Mouse (Mus musculus) 3T3-L1 (cell line): ENCODE measurements around the gene Rpp25l.

Experiments
- DNase-seq: peaks from one replicate; pipeline ENCODE4 v3.0.0-alpha.2; 2015; ENCODE audit warnings: low read depth, low spot score

The Rpp25l gene

DNA sequence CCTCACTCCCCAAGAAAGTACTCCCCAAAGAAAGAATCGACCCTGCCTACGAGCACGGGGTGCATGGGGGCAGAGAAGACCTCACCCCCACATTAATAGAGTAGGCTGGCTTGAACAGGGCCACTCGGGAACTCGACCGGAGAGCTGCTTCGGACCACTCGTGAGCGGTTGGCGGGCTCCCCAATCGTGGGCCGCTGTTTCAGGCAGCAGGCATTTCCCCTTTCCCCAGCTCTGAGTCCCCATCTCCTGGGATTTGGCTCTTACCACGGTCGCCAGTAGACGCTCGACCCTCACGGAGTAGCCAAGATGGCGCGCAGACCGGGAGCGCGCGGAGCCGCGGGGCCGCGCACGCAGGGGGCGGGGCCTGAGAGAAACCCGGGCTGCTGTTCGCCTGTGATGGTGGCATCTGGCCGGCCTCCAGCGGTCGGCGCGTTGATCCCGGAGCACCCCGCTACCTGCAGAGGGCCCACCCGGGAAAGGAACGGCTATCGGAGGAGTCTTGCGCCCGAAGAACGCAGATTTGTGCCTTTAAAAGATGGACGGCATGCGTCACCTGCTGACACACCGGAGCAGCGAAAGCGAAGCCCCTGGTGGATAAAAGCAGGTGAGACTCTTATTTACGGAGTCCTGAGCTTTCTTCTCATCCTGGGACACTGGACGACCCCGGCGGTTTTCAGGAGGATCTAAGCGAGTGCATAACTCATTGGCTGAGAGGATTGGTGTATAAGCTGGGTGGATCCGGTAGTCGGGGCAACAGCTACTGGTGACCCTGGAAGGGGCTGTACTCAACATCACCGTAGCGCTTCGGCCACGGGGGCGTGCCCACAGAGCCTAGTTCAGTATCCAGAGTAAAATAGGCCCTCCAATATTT lies at the start of gene Rpp25l:
Gene Rpp25l (minus strand): TSS at position 338 of the 871 bp plus-strand sequence.
- DNase-seq, result peak; percentile 77

DNA sequence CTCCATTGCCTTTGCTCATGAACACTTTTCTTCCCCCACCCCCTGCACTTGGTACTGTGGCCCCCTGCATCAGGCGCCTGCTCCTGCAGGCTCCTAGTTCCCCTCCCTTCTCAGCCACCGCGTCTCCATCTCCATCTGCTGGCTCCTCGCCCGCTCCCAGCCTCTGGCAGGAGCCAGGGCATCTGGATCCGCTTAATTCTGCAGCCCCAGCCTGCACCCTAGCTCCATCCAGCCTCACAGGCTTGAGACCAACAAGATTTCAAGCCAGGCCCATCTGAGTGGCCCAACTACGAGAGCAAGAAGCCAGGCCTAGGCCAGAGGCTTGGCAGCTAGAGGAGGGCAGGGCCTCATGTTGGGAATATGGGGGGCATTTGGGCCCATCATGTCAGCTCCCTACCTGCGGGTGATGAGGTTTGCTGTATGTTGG lies 49.4 kb upstream of the Rpp25l start:
- peak; percentile 90 for DNase-seq

DNA sequence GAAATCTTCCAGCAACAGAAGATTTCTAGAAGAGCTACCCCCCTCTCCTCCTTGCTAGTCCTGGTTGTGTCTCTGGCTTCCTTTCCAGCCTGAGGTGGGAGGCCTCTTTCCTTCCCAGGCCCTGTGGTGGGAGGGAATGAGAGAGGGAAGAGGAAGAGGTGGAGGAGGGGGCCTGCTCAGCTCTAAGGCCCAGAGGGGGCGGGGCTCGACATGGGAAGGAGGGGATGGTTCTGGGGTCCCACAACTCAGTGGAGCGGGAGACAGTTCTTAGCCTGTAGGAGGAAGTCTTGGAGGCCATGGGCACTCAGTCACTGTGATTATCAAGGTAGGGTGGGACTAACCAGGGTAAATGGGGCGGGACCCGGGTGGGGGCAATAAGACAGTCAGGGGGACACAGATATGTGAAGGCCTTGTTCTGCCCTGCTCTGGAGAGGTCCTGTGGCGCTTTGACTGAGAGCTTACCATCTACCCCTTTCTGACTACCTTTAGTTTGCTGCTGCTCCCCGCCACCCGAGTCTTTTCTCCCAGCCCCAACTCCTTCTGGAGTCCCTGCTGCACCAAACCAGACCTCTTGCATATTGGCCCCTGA lies 48.9 kb upstream of the Rpp25l start:
- DNase-seq, result peak; percentile 66

DNA sequence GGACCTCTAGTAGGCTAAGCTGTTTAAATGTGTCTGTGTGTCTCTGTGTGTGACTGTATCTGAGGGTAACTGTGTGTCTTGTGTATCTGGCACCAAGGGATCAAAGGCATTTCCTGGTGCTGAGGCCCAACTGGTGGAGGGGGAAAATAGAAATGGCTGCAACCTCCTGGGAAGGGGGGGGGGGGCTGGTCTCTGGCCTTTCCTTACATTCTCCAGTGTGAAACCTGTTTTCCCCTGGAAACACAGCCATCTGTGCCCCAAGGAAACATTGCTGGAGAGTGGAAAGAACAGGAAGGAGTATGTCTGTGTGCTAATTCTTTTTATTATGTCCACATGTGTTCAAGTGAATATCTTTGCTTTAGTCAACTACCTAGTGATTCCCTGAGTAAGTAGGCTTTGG lies 48.3 kb upstream of the Rpp25l start:
- peak; percentile 54 for DNase-seq

DNA sequence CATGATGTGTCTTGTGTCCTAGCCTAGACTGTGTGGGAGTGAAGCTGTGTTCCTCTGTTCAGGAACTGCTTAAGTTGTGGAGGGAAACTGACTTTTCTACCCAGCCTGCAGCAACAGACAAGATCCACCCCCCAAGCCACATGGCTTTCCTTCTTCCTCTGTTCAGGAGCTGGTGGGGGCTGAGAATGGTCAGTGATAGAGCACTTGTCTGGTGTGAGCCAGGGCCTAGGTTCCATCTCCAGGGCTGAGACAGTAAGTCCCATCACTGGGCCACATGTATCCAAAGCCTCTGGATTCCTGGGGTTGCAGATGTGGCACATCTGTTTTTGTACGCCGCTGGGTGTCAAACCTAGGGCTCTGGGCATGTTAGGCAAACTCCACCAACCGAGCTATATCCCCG lies 47.6 kb upstream of the Rpp25l start:
- DNase-seq, result no peak

DNA sequence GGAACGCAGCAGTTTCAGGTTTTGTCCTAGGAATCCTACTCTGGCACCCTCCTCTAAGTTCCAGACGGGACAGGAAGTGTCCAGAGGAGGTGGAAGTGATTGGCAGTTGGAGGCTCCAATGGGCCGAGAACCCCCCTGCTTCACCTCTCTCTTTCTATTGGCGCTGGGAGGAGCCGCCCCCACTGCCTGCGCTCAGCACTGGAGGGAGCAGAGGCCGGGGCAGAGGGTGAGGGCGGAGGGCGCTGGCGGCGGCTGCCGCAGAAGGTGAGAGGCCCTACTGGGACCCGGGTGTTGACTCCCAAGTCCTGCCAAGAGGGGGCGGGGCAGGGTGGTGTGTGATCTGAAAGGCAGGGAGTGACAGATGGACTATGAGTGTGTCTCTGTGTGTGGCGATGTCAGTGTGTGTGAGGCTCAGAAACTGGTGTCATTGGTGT lies 47.0 kb upstream of the Rpp25l start:
- DNase-seq, result peak; percentile 96

DNA sequence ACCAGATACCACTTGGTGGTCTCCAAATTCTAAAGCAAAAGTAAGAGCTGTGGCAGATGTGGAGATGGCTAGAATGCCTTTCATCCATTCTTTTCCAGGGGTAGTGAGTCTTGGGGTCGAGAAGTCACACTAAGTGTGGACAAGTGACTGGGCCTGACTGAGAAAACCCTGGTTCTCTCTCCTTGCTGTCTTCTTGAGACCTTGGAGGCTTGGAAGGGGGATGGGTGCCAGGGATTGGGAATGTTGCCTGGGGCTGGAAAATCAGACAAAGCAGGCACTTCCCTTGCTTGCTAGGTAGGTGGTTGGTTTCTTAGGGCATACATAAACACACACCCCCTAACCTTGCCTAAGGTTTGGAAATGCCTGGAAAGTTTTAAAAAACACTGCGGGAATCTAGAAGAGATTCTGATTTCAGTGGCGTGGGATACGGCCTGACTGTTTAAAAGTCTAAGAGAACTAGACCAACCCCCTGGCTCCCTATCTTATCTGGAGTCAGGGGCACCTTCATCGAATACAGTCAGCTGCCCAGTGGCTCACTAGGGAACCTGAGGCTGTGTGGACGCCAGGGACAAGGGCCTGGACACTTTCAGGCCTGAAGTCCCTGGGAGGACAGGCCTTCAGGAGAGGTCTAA lies 46.4 kb upstream of the Rpp25l start:
- peak; percentile 15 for DNase-seq

DNA sequence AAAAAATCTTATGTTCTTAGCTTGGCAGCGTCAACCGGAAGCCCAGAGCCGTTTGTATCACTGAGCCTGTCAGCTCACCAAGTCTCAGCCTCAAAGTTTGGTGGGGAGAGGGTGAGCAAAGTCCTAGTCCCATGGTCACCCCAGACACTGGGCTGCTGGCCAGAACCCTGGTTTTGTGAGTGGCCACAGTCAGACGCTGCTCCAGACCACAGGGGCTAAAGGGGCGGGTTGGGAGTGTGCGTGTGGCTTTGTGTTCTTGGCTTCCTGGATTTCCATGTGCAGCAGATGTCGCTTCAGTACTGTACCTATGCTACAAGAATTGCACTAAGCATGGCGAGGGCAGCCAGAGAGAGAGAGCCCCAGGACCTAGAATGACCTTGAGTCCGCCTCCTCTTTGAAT lies 45.9 kb upstream of the Rpp25l start:
- DNase-seq, result peak; percentile 25

DNA sequence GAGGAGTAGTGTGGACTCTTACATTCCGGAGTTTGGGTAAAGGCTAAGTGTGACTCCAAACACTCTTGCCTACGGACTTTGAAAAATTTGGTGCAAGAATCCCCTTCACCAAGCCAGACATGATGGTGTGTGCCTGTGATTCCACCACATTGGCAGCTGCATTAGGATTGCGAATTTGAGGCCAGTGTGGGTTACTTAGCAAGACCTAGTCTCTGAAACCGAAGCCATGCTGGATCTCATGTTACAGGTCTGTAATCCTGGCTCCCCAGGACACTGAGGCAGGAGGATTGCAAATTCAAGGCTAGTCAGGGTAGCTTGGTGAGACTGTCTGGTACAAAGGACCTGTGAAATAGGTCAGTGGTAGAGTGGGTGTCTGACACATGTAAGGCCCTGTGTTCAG lies 45.4 kb upstream of the Rpp25l start:
- DNase-seq, result no peak

DNA sequence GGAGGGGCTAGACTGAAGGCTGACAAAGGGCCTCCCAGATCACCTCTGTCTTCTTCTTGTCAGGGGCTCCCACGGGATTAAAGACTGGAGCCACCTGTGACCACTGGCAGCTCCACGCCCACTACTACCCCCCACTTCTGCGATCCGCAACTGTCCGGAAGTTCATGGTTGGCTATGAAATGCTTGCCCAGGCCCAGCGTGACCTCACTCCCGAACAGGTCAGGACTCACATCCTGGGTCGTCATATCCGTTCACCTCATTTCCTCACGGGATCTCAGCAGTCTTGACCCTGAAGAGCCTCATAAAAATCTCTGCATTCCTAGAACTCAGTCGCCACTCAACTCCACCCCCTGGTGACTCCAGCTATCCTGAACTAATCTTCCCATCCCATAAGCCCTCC lies 44.7 kb upstream of the Rpp25l start:
- no peak for DNase-seq

DNA sequence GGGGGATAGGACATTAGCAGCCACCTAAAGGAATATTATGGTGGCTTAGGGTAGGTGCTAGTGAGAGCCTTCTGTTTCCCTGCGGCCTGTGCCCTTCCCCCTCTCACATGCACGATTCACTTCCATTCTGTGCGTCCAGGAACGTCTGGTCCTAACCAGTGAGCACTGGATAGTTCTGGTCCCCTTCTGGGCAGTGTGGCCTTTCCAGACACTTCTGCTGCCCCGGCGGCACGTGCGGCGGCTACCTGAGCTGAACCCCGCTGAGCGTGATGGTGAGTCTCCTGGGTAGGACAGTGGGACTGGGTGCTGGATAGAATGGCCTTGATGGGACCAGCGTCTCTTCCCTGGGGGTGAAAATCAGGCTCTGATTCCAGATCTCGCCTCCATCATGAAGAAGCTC lies 44.0 kb upstream of the Rpp25l start:
- no peak for DNase-seq

DNA sequence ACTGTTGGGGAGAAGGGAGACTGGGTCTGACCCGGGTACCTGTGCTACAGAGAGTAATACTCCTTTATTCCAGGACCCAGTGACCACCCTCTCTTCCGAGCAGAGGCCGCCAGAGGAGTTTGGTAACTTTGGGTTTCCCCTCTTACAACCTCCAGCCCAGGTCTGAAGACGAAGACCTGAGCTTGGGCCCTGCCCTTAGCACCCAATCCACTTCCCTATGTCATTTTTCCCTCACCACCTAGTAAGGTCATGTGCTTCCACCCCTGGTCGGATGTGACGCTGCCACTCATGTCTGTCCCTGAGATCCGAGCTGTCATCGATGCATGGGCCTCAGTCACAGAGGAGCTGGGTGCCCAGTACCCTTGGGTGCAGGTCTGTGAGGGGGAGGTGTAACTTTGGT lies 43.1 kb upstream of the Rpp25l start:
- no peak for DNase-seq

DNA sequence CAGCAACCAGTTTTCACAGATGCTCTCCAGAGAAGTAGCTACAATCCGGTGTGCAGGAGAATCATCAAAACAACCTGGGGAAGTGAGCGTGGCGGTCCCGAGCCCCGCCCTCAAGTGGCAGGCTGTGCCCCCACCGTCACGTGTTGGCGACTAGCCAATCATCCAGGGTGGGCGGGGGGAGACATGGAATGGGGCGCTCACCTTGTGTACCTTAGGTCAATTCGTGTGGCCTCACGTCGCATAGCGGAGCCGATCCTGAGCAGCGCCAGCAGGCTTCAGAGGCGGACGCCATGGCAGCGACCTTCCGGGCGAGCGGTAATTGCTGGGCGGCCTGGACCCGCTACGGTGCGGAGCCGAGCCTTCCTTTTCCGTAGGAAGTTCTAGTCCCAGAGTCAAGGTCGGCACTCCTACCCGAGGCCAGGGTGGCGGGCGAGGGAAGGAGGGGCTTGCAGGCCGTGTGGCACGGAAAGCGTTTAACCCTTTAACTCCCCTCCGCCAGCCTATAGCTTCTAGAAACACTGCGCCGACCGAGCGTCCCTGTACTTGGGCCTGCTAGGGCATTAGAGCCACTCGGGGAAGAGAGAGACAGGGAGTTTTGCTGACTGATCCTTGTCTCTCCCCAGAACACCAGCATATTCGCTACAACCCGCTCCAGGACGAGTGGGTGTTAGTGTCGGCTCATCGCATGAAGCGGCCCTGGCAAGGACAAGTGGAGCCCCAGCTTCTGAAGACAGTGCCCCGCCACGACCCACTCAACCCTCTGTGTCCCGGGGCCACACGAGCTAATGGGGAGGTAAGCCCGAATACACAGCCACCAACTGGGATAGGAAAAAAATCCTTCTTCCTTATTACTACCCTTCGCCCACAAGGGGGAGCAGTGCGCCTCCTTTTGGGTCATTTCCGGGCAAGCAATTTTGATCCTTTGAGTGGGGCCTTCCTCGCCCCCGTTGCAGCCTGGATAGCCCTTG lies 42.3 kb upstream of the Rpp25l start, which contains the start of gene Sigmar1:
Gene Sigmar1 (minus strand): TSS at position 820 of the 968 bp plus-strand sequence.
- DNase-seq, result peak; percentile 91

DNA sequence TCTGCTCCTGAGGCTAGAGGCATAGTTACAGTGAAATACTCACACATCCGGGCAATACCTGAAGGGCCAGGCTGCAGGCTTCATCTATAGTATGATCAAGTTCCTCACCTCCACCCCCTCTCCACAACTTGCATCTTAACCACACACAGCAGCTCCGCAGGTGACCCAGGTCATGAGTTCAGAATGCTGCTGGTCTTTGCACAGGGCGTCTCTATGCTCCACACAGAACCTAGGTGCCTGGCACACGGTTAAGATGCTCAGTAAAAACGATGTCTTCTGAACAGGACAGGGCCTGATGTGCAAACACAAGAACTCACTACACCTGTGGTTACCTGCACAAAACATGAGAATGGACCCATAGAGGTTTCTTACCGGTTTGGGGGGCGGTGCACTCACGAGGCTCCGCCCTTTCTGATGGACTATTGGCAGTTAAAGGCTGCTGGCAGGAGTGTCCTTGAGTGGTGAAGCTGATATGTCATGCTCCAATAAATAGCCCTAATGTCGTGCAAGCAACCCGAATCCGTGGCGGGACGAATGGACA lies 41.5 kb upstream of the Rpp25l start, which contains the start of gene Galt:
Gene Galt (plus strand): TSS at position 432 of the 541 bp plus-strand sequence.
- no peak for DNase-seq

DNA sequence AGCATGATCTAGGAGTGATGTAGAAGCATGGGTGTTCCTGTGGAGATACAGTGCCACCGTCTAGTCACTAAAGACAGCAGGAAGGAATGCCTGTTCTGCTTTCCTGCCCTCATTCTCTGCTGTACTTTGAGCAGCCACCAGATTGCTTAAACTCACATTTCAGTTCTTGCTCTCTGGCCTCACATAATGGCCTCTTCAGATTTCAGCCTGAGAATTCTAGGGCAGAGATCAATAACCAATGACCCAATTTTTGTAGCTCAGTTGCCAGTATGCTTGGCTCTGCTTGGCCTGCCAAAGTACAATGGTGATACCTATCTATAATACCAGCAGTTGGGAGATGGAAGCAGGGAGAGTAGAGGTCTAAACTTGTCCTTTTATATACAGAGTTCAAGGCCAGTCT lies 31.7 kb upstream of the Rpp25l start:
- DNase-seq, result no peak

DNA sequence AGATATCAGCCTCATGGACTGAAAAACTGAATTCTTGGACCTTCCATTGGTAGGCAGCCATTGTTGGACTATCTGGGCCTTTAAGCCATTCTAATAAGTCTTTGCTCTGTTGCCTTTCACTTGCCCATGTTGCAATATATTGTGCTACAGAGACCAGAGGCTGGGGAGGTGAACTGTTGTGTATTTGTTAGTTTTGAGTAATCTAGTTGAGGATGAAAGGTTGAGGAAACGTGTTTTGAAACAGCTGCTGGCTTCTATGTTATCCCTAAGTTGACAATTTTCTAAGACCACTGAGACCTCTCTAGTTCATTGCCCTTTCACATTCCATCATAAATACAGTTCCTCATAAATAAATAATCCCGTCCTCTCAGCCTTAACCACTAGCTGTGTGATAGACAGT lies 30.8 kb upstream of the Rpp25l start:
- no peak for DNase-seq

DNA sequence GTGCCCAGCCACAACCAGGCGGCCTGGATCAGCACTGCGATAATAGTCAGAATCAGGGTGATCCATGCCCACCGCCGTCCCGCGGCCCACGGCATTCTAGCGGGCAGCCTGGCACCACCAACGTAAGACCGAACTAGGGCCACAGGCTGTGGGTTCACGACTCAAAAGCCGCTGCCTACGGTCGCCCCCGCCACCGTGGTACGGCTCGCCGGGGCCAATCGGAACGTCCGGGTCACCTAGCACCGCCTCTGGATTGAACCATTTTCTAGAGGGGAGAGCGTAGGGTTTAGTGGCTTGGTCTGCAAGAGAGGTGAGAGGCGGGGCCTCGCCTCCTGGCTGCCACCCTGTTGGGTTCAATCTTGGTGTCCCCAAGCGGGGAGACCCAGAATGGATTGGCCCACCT lies 27.8 kb upstream of the Rpp25l start:
- peak; percentile 94 for DNase-seq

DNA sequence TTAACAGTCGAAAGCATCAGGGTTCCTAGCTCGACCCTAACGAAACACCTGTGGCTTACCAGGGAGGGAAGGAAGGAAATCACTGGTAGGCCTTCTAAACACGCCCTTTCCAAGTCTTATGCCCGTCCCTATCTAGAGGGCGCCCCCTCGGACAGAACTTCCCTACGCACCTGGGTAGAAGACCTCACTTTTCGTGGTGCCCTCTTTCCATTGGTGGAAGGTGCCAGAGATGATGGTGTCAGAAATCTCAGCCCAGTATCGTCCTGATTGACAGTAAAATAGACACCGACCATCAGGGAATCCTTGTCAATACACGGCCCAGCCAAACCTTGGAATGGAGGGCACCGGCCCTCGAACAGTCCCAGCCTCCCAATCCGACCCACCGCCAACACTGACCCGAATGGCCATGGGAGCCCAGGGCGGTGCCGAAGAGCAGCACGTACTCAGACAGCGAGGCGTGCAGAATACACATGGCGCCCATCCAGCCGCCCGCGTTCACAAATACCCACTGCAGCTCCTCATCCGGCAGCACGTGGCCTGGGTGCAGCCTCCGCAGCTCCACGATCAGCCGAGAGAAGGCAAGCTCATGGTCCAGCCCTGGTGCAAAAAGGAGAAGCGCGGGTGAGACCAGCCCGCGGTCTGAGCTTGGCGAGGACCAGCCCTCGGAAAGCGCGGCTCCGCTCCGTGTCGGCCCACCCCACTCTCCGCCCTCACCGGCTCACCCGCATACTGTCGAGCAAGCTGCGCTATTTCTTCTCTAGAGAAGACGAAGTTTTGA lies 27.2 kb upstream of the Rpp25l start:
- DNase-seq, result peak; percentile 61

DNA sequence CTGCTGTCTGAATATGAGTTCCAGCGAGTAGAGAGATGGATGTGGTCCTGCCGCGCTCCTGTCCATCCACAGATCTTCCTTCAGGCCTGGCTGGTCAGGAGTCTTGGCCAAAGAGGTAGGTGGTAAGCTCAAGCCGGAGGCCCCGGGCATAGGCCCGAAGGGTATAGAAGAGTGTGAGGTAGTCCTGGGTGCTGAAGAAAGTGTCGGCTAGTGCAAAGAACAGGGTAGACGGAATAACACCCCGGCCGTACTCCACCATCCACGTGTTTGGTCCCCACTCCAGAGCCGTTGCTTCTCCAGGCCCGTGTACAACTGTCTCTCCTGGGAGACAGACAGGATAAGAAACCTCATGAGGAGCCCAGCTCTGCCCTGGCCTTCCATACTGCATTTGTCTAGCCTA lies 25.9 kb upstream of the Rpp25l start:
- DNase-seq, result no peak

DNA sequence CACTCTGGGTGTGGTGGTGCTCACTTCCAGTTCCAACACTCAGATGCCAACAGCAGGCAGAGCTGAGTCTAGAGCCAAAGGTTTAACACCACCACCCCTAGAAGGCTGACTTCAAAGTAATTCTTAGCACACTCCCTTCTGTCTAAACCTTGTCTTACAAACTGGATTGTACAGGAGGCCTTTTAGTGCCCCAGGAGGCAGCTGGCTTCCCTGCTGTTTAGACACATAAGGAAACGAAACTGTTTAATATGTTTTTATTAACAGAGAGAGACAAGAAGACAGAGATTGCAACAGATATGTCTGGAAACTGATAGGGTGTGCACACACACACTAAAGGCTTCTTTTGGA lies 24.9 kb upstream of the Rpp25l start:
- no peak for DNase-seq
